Mouse (Mus musculus) cerebellum, postnatal 10 days (tissue): Measurements from ENCODE around the gene Mfap4.

Experiments used
- DNase-seq, 2 experiments: peaks; one replicate each; pipeline ENCODE4 v3.0.0; 2021; ENCODE audit warnings: mixed read lengths in 2 of 2

Mfap4 gene

GRCm38 (mm10) chr11:61519484-61520107, 34.4 kb downstream of the Mfap4 start:
- DNase-seq: no peak

GRCm38 (mm10) chr11:61526872-61527271, 41.6 kb downstream of the Mfap4 start:
- peak; percentile 88 to 89 for DNase-seq

- peak; percentile 78 to 80 for DNase-seq
These were observed 44.1 kb downstream of the Mfap4 start for GRCm38 (mm10) chr11:61529268-61529713.

GRCm38 (mm10) chr11:61532820-61533219, 47.6 kb downstream of the Mfap4 start:
- no peak for DNase-seq

GRCm38 (mm10) chr11:61533571-61533970, 48.3 kb downstream of the Mfap4 start:
- no peak for DNase-seq

- no peak for DNase-seq
These were observed 50.3 kb downstream of the Mfap4 start for GRCm38 (mm10) chr11:61535530-61535929.

- DNase-seq: no peak
These were observed 51.7 kb downstream of the Mfap4 start for GRCm38 (mm10) chr11:61536952-61537351.

GRCm38 (mm10) chr11:61537362-61537761, 52.1 kb downstream of the Mfap4 start:
- no peak for DNase-seq
